Mouse (Mus musculus) MEL (cell line): ENCODE results near the gene Usp3.

Experiments used
- CTCF ChIP-seq, 3 experiments: IDR thresholded peaks in 2 of 3; conservative IDR thresholded peaks in 1 of 3; 2 replicates each; pipeline ENCODE4 v1.5.1; 2011 to 2012; ENCODE audit warnings: low read length in 3 of 3, low read depth in 2 of 3, mild to moderate bottlenecking in 2 of 3, improper control_type of control experiment in 1 of 3, inconsistent platforms in 1 of 3, mixed read lengths in 1 of 3, moderate library complexity in 1 of 3; ENCODE audit not compliant: control insufficient read depth in 1 of 3, insufficient read depth in 1 of 3, poor library complexity in 1 of 3, severe bottlenecking in 1 of 3
- GATA1 ChIP-seq: IDR thresholded peaks from 2 replicates; pipeline ENCODE4 v1.6.1; 2011; ENCODE audit warnings: low read depth, low read length, improper control_type of control experiment
- HCFC1 ChIP-seq: IDR thresholded peaks from 2 replicates; pipeline ENCODE4 v1.6.1; 2012; ENCODE audit warnings: low read depth, mild to moderate bottlenecking, inconsistent platforms, low read length, improper control_type of control experiment, moderate library complexity
- MYC ChIP-seq: IDR thresholded peaks from 2 replicates; pipeline ENCODE4 v1.6.1; 2011; ENCODE audit warnings: low read depth, mild to moderate bottlenecking, low read length, improper control_type of control experiment, moderate library complexity
- RAD21 ChIP-seq: IDR thresholded peaks from 2 replicates; pipeline ENCODE4 v1.6.1; 2011; ENCODE audit warnings: mild to moderate bottlenecking, low read depth, low read length, improper control_type of control experiment
- USF1 ChIP-seq: IDR thresholded peaks from 2 replicates; pipeline ENCODE4 v1.6.1; 2014; ENCODE audit warnings: low read depth, mild to moderate bottlenecking, inconsistent platforms, low read length, improper control_type of control experiment, moderate library complexity
- USF2 ChIP-seq, 2 experiments: IDR thresholded peaks; 2 replicates each; pipeline ENCODE4 v1.6.1; 2011 to 2012; ENCODE audit warnings: improper control_type of control experiment in 2 of 2, low read length in 2 of 2, borderline replicate concordance in 1 of 2, inconsistent platforms in 1 of 2, low read depth in 1 of 2, mild to moderate bottlenecking in 1 of 2; ENCODE audit not compliant: insufficient read depth in 1 of 2

GRCm38 (mm10) chr9:66580722-66581121, 12.2 kb downstream of the Usp3 start:
- TF ChIP-seq MYC = no peak
- TF ChIP-seq CTCF (IDR thresholded peaks at IDR 0.05 in 2 of 3, conservative IDR thresholded peaks at IDR 0.05 in 1 of 3; ENCODE audit: control insufficient read depth in 1 of 3, insufficient read depth in 1 of 3, low read depth in 2 of 3, low read length in 3 of 3, poor library complexity in 1 of 3, severe bottlenecking in 1 of 3) = no peak
- no peak for TF ChIP-seq USF1
- TF ChIP-seq USF2 (IDR thresholded peaks at IDR 0.05; ENCODE audit: borderline replicate concordance in 1 of 2, insufficient read depth in 1 of 2, low read depth in 1 of 2, low read length in 2 of 2) = no peak
- no peak; the same call in 1 of the 2 replicates for TF ChIP-seq RAD21
- TF ChIP-seq HCFC1 = no peak
- no peak for TF ChIP-seq GATA1
